Mouse (Mus musculus): ENCODE measurements around the gene Pdcd6ip.
"Not testable (repeated sequence)": the region's sequence is repeated elsewhere in the genome, so short reads cannot be mapped to it uniquely, and the experiment has no call there.

The Pdcd6ip gene

DNA sequence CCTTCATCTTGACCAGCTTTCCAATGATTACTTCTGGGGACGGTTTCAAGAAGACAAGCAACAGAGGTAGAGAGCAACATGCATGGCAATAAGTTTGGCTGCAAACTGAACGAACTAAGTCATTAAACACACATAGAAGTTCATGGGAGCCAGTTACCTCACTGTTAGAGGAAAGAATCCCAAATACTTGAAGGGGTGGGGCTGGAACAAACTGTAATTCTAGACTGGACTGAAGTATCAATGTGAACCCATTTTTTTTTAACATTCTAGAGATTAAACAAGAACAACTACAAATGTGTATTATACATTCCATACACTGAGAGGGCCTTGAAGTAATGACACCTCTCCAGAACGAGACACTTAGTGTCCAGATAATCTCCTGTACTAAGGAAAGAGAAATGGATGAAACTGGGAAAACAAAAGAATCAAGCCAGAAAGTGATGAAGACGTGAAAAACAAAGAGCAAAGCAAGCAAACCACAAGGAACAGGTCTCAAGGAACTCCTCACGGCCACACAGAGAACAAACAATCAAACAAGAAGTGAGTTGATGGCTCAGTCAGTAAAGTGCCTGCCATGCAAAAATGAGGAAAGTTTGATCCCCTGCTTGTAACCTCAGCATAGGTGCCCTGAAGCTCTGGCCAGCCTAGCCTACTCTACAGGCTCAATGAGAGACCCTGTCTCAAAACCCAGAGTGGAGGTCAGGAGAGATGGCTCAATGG is 6.5 kb downstream of the Pdcd6ip start:
- no peak for DNase-seq (ENCODE audit: low spot score in 2 of 2)

DNA sequence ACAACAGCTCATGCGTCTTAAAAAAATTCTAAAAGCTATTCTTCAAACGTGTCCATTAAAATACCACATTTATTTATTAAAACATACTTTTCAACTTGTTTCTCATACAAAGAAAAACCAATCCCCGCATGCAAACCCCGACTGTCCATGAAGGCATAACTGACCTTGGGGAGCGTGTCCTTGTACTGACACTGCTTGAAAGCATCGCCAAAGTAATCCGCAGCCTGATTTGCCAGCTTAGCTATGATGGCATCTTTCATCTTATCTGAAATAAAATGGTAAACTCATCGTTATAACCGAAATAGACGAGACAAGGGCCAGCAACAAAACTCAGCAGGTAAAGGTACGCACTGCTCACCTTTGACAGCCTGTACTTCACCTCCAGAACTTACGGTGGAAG is 20.6 kb downstream of the Pdcd6ip start:
- DNase-seq (ENCODE audit: low spot score in 2 of 2): no peak

DNA sequence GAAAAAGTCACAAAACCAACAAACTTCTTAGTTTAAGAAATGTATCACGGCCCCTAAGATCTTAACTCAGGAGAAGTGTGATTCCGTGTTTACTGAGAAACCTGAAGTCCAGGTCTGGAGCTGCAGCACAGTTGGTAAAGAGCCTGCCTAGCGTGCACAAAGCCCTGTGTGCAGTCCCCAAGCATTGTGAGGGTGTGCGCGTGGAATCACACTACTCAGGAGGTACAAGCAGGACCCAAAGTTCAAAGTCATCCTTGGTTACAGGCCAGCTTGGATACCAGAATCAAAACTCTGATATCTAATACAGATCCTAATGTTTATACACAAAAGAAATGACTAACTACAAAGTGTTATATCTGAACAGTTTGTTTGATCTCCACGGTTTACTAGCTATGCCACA is 34.3 kb downstream of the Pdcd6ip start:
- DNase-seq (ENCODE audit: low spot score in 2 of 2): no peak

DNA sequence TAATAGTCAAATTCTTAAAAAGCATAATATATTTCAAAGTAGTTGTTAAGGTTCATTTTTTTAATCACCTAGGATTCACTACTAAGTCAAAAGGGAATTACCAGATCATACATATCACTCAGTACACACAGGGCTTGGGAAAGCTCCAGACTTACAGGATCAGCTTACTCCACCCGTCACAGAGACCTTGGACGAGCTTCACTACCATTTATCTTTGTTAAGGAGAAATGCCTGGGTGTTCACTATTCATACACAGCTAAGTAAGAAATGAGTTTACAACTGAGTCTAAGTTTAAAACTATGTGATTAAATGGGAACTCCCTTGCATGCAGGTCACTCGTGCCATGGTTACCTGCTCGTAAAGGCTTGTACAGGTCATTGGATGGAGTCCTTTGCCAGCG is 35.7 kb downstream of the Pdcd6ip start:
- no peak for DNase-seq (ENCODE audit: low spot score in 2 of 2)

DNA sequence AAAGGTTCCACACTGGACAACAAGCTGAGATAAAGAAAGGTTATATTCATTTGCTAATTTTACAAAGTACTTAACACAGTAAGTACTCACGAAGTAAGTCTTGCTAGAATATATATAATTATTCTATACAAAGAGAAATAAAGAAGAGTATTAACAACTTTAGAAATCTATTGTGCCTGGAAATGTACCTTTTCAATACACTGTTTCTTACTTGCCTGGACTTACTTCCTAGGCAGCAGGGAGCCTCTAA is 37.3 kb downstream of the Pdcd6ip start:
- no peak for DNase-seq (ENCODE audit: low spot score in 2 of 2)

DNA sequence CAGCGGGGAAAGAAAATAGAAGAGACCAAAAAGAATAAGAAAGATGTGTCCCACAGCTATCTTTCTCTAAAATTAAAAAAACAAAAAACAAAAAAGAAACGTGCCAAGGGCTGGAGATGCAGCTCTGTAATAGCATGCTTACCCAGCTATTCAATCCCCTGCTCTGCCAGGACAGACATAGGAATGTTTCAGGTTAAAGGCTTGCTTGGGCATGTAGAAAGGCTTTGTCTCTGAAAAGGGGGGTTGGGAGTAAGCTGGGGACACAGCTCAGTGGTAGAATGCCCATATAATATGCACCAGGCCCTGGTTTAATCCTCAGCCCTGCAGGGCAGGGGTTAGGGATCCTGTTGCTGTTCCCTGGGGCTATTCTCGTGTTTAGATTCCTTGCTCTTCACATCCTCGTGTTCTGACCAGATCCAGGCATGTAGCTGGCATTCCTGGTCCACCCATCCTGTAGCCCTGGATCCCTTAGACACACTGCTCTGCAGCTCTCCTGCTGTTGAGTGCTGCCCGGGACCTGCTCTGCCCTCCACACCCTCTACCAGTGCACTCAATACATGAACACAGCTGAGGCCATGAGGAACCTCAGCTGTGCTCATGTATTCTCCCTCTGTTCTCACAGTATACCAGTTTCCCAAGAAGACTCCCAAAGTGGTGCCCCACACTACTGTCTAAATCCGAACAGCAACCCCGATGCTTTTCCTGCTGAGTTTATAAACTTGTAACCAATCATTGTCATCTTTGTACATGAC is 37.8 kb downstream of the Pdcd6ip start:
- DNase-seq (ENCODE audit: low spot score in 2 of 2): no peak

DNA sequence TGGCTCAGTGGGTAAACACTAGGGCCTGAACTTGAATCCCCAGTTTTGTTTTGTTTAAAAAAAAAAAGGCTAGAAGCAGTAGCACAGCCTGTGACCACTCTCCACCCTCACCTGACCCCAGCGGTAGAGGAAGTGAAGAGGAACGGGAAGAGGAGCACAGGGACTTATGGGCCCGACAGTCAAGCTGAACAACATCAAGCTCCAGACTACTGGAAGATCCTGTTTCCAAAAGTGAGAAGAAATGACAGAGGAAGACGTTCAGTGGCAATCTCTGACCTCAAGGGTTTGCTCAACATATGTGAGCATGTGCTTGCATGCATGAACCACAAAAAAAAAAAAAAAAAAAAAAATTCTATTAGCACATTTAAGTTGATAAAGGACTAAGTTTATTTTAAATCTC is 44.6 kb downstream of the Pdcd6ip start:
- no peak for DNase-seq (ENCODE audit: low spot score in 2 of 2)

DNA sequence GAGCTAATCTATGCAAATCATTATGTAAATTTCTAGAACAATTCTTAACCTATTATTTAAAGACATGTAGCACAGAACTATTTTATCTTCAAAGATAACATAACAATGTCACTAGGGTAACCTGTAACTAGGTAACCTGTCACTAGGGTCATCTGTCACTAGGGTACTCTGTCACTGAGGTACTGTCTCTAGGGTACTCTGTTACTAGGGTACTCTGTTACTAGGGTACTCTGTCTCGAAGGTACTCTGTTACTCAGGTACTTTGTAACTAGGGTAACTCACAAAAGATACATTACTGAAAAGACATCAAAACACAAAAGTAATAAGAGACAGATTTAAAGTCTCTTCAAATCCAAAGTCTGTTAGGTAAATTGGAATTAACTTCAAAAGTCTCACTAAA is 50.2 kb downstream of the Pdcd6ip start:
- DNase-seq (ENCODE audit: low spot score in 2 of 2): no peak

DNA sequence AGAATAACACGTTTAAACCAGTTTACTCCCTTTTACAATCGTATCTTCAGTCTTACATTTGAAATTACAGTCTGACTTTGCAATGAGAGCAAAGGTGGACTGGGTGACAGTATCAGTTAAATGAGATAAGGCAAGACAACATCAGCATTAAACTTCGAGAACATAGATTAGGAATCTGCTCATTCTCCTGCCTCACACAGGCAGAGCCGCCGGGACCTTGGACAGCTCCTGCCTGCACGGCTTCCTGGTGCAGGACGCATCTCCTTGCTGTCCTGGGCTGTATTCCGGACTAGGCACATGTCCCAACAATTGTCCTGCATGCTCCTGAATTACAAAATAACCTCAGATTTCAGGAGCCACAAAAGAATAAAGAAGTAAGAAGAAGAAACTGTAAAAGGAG is 54.5 kb downstream of the Pdcd6ip start:
- no peak for DNase-seq (ENCODE audit: low spot score in 2 of 2)

DNA sequence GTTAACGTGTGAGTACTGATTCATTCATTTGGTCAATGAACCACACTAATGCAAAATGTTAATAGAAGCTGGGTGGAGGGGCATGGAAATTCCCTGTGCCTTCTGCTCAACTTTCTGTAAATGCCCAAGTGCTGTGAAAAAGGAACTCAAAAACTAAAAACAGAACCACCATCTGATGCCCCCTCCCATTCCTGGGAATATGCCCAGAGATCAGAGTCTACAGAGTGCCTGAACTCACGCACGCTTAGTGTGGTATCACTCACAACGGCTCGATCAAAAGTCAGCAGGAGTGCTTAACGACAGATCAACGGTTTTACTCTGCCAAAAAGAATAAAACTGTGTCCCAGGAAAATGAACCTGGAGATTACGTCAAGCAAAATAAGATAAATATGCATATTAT is 57.3 kb downstream of the Pdcd6ip start:
- DNase-seq (ENCODE audit: low spot score in 2 of 2): peak in 1 of 2 experiments; percentile 62

DNA sequence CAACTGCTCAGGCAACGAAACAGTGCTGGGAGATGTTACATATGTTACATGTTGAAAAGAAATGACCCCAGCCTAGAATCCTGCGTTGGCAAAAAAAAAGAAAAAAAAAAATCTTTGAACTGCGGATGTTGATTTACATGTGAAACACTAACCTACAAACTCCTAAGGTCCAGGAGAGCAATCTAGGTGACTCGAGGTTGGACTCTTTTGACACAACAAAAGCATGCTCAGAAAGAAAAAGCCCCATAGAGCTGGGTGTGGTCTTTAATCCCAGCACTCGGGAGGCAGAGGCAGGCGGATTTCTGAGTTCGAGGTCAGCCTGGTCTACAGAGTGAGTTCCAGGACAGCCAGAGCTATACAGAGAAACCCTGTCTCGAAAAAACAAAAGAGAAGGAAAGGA is 58.8 kb downstream of the Pdcd6ip start:
- DNase-seq (ENCODE audit: low spot score in 2 of 2): not testable (repeated sequence)

DNA sequence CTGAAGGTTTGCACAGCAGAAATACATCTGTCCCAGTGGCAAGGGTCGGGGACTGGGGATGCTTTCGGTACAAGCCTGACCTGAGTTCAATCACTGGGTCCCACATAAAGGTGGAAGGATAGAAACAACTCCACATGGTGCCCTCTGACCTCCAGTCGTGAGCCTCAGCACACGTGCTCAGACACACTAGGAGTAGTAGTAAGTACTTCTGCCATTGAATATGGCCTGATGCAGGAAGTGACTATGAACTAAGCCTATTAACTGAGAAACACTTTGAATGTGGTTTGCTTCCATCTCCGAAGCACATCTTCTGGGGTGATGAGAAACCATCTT is 62.3 kb downstream of the Pdcd6ip start:
- no peak for DNase-seq (ENCODE audit: low spot score in 2 of 2)

DNA sequence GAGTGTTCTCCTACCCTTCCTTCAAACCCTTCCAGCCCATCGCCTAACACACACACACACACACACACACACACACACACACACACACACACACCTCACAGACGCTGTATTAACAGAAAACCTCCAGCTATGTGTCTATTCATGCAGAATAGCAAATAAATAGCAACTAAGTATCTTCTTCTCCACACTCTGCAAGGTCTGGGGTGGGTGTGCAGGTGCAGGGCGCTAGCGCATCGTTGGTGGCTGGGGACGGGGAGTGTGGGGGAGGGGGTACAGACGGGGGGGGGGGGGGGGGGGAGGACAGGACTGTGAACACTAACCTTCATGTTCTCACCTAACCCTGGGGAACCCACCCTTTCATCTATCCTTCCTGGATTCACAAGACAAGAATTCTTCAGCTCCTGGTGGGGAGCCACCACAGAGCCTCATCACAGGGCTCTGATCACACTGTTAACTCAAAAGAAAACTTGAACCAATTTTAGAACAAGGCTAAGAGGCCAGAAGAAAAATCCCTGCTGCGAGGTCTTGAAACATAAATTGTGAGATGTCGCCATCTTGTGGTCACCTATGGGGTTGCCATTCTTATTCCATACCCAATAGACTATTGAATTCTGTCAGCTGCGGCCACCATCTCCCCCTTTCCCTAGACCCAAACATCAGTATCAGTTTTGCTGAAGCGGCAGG is 62.8 kb downstream of the Pdcd6ip start:
- peak; percentile 90 for DNase-seq (ENCODE audit: low spot score in 2 of 2)

DNA sequence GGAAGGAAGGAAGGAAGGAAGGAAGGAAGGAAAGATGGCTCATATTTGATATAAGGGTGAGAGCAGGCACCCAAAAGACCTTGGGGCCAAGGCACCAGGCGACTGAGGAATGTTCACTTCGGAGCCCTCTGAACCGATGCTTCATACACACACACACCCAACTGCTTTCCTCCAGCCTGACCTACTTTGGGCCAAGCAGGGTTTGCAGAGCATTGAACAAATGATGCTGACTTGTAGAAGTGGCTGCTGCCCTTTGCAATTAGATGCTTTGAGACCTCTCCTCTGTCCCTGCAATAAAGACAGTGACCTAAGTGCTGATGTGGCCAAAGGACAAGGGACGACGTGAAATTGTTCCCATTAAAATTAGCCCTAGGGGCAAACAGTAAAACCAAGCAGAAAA is 63.4 kb downstream of the Pdcd6ip start:
- no peak for DNase-seq (ENCODE audit: low spot score in 2 of 2)

DNA sequence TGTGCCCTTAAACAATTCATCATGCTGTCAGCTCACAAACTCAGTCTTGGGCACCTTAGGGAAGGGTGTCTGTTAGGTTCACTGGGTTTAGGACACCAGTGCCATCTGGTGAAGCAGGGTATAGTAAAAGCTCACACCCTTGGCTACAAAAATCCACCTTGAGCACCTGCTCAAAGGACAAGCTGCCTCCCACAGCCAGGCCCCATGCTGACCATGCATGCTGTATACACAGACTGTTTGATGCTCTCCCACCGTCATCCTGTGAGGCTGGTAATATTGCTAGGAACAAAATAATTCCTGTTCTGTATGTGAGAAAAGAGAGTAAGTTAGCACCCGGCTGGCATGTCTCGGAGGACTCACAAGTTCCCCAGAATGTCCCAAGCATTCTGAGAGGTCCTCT is 64.0 kb downstream of the Pdcd6ip start:
- peak in 1 of 2 experiments; percentile 21 for DNase-seq (ENCODE audit: low spot score in 2 of 2)

DNA sequence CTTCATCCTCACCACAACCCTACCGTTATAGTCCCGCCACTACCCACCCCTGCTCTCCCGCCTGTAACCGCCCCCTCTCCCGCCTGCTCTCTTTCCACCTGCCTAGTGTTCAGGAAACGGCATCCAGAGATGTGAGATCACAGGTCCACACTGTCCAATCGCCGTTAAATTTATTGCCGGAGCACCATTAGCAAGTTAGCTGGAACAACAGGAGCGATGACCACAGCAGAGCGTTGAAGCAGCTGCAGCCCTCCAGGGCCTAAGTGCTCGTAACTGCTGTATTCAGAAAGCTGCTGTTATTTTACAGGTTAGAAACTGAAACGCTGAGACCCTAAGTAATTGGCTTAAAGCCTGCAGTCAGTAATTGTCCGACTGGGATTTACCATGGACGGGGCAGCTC is 64.4 kb downstream of the Pdcd6ip start:
- peak in 1 of 2 experiments; percentile 21 for DNase-seq (ENCODE audit: low spot score in 2 of 2)

DNA sequence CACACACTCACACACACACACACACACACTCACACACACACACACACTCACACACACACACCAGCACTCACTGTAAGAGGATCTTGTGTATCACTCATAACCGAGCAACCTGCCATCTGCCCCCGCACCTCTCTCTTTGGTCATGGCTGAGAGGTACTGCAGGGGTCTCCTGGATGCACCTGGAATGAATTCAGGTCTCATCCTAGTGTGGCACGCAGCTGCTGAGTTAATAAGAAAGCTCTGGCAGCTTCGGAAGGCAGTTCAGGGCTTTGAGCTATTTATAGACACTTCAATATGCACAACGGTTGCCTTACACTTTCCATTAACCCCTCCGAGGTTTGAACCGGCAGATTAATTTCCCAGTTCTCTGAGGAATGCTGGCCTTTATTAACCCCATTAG is 73.1 kb downstream of the Pdcd6ip start:
- peak; percentile 30 to 48 for DNase-seq (ENCODE audit: low spot score in 2 of 2)

DNA sequence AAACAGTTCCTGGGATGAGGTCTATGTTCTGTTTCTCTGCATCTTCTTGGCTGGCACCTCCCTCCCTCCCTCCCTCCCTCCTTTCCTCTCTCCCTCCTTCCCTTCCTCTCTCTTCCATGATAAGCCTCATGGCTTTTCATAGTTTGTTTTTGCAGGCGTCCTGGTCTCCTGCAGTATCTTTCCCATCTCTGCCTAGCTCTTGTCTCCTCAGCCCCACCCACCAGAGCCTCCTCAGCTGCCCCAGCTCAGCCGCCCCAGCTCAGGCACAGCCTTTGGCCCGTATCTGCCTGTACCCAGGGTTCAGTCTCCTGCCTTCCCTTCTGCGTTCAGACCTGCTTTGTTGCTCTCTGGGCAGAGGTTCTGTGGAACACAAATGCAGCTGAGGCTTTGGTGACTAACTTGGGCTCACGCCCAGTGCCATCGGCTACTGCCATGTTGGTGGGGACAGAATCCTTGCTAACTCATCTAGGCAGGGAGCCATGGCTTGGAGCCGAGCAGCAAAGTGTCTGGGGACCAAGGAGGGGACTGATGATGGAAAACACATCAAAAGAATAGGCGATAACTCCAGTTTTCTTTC is 74.8 kb downstream of the Pdcd6ip start:
- peak; percentile 70 to 77 for DNase-seq (ENCODE audit: low spot score in 2 of 2)

DNA sequence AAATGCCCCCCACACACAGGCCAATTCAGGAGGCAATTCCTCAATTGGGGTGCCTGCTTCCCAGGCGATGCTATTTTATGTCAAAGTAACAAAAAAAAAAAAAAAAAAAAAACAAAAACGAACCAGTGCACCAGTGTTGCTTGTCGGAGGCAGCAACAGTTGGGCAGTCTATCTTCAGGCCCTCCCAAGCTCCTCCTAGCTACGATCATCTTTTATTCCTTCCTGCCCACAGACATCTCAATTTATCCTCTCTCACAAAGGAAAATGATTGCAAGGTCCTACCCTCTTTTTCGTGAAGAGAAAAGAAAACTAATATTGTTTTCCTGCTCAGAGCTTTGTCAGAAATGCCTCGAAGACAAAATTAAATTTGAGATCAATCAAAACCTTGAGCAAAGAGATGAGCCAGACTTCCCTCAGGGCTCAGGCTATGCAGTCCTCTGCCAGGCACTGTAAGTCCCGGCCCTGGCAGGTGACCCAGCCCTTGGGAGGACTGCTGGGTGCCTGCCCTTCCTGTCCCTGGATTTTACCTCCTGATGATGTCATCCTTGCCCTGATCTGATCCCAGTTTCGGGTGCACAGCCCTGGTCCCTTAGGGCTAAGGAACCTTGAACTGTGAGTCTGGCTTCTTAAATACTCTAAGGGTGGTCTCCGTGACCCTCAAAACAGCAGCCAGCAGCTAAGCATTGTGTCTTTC is 75.6 kb downstream of the Pdcd6ip start:
- peak in 1 of 2 experiments; percentile 22 for DNase-seq (ENCODE audit: low spot score in 2 of 2)

DNA sequence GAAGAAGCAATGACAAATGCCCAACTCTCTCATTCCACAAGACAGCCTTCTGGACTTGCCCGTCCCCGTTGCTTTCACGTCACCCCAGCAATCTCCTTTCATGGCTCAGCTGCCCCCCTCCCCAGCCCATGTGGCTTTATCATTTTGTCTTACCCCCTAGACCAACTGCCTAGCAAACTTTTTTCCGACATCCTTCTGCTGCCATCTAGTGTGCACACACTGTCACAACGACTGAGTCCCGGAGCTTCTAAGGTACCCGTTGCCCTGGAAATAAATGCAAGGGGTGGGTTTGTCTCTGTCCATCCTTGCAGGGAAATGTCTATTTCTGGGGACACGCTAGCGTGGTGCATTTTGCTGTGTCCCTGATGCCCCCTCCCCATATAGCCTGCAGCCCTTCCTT is 78.4 kb downstream of the Pdcd6ip start:
- DNase-seq (ENCODE audit: low spot score in 2 of 2): peak; percentile 89 to 92

DNA sequence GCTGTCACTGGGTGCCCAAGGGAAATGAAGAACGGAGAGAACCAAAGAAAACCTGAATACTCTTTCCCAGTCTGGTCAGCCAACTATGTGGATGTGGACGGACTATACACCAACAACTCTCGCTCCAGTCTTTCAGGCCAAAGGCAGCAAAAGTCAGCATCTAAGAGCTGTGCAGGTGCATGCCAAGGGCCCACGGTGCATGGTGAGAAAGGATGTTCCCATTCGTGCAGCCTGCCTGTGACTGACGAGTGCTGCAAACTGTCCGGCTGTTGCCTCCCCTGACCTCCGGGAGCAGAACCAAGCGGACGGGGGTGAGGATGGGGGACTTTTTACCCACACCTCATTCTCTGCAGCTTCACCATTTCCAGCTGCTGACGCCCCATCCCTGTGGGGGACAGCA is 78.9 kb downstream of the Pdcd6ip start:
- no peak for DNase-seq (ENCODE audit: low spot score in 2 of 2)

DNA sequence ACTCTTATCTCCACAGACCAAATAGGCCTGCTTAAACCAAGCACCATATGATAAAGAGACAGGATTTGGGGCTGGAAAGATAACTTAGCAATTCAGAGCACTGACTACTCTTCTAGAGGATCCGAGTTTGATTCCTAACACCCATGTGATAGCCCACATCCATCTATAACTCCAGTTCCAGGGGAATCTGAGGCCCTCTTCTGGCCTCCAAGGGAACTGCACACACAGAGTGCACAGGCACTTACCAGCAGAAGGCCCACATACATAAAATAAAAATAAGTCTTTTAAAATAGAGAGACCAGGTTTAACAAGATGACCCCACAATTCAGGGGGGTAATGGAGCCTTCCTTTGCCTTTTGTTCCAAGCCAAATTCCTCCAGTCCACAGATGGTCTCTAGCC is 79.3 kb downstream of the Pdcd6ip start:
- DNase-seq (ENCODE audit: low spot score in 2 of 2): peak in 1 of 2 experiments; percentile 23
